Mouse (Mus musculus) heart, embryonic 16.5 days (tissue): ENCODE measurements at regions not wholly inside any gene's neighbourhood (a gene's known extent, or its start where the extent isn't known, plus 50 kb on each side); places are given as distances from the start of the nearest gene placed in this dataset.

Source experiments
- ATAC-seq: fragments of 200-750 bp; cut with Nextera tagmentation; replicated peaks from 2 replicates; pipeline ENCODE4 v1.8.0; 2017; ENCODE audit warnings: moderate number of reproducible peaks; ENCODE audit not compliant: insufficient read depth, low FRiP score; ENCODE audit errors: extremely low read depth
- H3K27ac ChIP-seq: fragments of 300-500 bp; sonication (generic); 2 replicates; pipeline ENCODE4 v1.5.1; 2014; ENCODE audit warnings: mild to moderate bottlenecking, low read length, control low read depth, moderate library complexity
- H3K27me3 ChIP-seq: fragments of 300-500 bp; sonication (generic); 2 replicates; pipeline ENCODE4 v1.6.1; 2014; ENCODE audit warnings: low read length, mixed read lengths; ENCODE audit not compliant: control insufficient read depth, insufficient read depth
- H3K36me3 ChIP-seq: fragments of 300-500 bp; sonication (generic); 2 replicates; pipeline ENCODE4 v1.6.1; 2014; ENCODE audit not compliant: control insufficient read depth, insufficient read depth
- H3K4me1 ChIP-seq: fragments of 300-500 bp; sonication (generic); 2 replicates; pipeline ENCODE4 v1.6.1; 2014; ENCODE audit warnings: low read length, mixed read lengths; ENCODE audit not compliant: control insufficient read depth, insufficient read depth
- H3K4me2 ChIP-seq: fragments of 300-500 bp; sonication (generic); 2 replicates; pipeline ENCODE4 v1.6.1; 2014; ENCODE audit warnings: low read depth, mild to moderate bottlenecking, control low read depth, low read length
- H3K4me3 ChIP-seq: fragments of 300-500 bp; sonication (generic); 2 replicates; pipeline ENCODE4 v1.5.1; 2014; ENCODE audit warnings: mild to moderate bottlenecking, control low read depth, low read length
- H3K9ac ChIP-seq: fragments of 300-500 bp; sonication (generic); 2 replicates; pipeline ENCODE4 v1.6.1; 2014; ENCODE audit warnings: low read length, control low read depth
- H3K9me3 ChIP-seq: fragments of 300-500 bp; sonication (generic); replicated peaks from 2 replicates; pipeline ENCODE4 v1.6.1; 2016; ENCODE audit warnings: low read length; ENCODE audit not compliant: control insufficient read depth
- WGBS: fragments of 180-500 bp; shearing (Covaris S2); extraction: QIAGEN DNeasy Blood & Tissue Kit; methylation state at CpG from one replicate; pipeline ENCODE4 v1.1.7; 2014; 5-methylcytosine and 5-hydroxymethylcytosine counted together

DNA sequence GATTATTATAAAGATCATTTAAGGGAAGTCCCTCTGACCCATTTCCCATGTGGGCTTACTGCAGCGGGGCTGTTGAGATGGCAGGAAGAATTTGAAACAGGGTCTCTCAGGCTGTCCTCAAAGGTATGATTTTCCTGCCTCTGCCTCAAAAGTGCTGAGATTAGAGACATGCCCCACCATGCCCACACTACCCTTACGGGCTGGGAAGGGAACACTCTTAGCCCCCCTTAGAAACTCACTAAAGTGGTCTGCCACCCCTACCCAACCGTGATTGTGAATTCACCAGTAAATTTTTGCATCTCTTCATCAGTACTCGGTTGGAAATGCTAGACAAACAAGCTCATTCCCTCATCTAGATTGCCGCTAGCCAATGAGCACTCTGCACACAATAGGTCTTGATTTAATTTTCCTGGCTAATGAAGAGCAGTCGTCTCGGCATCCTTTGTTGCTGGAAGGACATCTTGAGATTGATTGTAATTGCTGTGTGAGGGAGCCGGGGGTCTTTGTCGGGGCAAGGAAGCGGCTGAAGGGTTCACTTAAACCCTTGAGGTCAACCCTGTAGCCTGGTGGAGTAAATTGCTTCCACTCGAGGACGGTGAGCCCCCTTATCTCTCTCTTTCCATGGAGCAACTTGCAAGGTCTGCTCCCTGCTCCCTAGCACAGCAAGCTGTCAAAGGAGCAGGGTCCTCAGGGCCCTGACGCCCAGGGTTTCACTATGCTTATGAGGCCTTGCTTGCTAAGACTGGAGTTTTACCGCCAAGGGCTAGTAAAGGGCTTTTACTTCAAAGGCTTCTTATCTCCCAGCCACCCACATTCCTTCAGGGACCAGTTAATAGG, 51.7 kb upstream of the Tiam2 start:
- Histone ChIP-seq H3K4me3 (no peak overlapping the region), H3K9me3 (no peaks in the 10 kb centered on the region), H3K4me1 (0 out of 2 replicates have a peak, but pooled peaks cover 2% of the 10 kb centered on the region), H3K36me3 (no peaks in the 10 kb centered on the region), H3K27me3 (no peaks in the 10 kb centered on the region), H3K4me2 (no peak overlapping the region), H3K27ac (no peak overlapping the region), H3K9ac (no peak overlapping the region)
- WGBS: 40% methylated on average over 14 of the region's 14 CpGs
- ATAC-seq: no peak
